Mouse (Mus musculus) embryonic fibroblast, embryonic 13.5 days (primary cell): ENCODE results near the gene Mapk9. TPM values are rescaled to one million over a fixed set of nuclear protein-coding genes. Genes with fewer than 3 reads are reported as not detected.

Experiments
- H3K27ac ChIP-seq: 2 replicates; pipeline ENCODE4 v1.5.1; 2012; ENCODE audit warnings: low read length, control low read depth, inconsistent platforms; ENCODE audit not compliant: insufficient read depth
- H3K4me1 ChIP-seq: 2 replicates; pipeline ENCODE4 v1.6.1; 2011; ENCODE audit warnings: low read length; ENCODE audit not compliant: control insufficient read depth, insufficient read depth
- H3K4me3 ChIP-seq: 2 replicates; pipeline ENCODE4 v1.5.1; 2011; ENCODE audit warnings: mild to moderate bottlenecking, control low read depth, low read length; ENCODE audit not compliant: insufficient read depth
- CTCF ChIP-seq: IDR thresholded peaks from 2 replicates; pipeline ENCODE4 v1.5.1; 2011; ENCODE audit warnings: mild to moderate bottlenecking, control low read depth, low read length, moderate library complexity, borderline replicate concordance; ENCODE audit not compliant: insufficient read depth
- POLR2A ChIP-seq: IDR thresholded peaks from 2 replicates; pipeline ENCODE4 v1.6.1; 2011; ENCODE audit warnings: low read depth, mild to moderate bottlenecking, control low read depth, low read length, moderate library complexity
- polyA plus RNA-seq: library from polyadenylated mRNA; stranded (reverse); fragments of >200 nt; gene quantifications from 2 replicates; pipeline ENCODE4 v1.2.4, GENCODE M21; 2011; ENCODE audit warnings: low read depth; ENCODE audit not compliant: missing spikeins, insufficient read length

The Mapk9 gene
- polyA plus RNA-seq, 1 experiment = 68.5 TPM

DNA sequence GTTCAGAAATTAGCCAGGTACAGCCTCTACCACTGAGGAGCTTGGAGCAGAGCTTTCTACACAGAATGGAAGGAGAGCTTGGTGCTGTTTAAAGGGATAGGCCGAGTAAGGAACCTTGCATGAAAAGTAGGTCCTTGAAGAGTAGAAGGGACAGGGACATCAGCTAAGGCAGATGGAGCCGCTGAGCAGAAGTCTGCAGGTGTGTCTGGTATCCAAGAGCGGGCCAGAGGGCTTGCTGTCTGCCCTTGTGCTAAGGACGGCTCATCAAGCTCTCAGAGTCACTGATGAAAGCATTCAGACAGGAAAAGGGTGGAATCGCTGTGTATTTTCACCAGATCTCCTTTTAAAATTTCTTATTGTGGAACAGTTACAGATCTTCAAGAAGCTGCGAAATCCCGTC, 3.8 kb downstream of the Mapk9 start:
- Histone ChIP-seq H3K4me3 (no peak overlapping the region), H3K27ac (no peak overlapping the region), H3K4me1 (no peaks in the 10 kb centered on the region)
- TF ChIP-seq CTCF (no peak), POLR2A (no peak)

DNA sequence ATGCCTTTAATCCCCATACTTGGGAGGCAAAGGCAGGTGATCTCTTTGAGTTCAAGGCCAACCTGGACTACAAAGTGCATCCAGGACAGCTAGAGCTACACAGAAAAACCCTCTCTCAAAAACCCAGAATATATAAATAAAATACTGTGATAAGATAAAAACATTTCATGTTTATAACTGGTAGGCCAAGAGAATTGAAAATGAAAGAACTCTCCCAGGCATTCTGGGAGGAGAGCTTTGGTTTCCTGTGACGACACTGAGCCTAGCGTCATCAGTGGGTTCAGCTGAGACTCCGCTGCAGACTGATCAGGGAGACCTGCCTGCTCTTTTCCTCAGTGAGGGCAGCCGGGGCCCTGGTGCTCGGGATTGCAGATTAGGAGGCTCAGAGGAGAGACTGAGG, 8.6 kb downstream of the Mapk9 start:
- Histone ChIP-seq H3K4me3 (no peak overlapping the region), H3K27ac (no peak overlapping the region), H3K4me1 (no peaks in the 10 kb centered on the region)
- TF ChIP-seq CTCF (no peak), POLR2A (no peak)

DNA sequence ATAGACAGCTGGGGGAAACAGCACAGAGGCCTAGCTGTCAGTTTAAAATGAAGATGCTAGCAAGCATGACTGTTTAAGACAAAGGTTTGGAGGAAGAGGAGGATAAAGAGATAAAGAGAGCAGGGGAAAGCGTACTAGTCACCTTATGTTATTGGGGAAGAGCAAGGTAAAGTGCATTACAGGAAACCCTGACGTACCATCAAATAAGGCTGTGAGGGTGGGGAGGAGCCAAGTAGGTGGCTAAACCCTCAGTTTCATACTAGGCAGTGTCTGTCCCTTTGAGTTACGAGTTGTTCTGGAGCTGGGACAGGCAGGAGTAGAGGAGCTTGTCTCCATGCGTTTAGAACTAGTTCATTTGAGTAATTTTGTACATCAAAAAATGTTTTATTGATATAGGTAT, 14.6 kb downstream of the Mapk9 start:
- no peaks in the 10 kb centered on the region for H3K4me1 ChIP-seq
- H3K27ac ChIP-seq = no peak overlapping the region
- no peak overlapping the region for H3K4me3 ChIP-seq
- TF ChIP-seq CTCF = no peak
- TF ChIP-seq POLR2A = no peak

DNA sequence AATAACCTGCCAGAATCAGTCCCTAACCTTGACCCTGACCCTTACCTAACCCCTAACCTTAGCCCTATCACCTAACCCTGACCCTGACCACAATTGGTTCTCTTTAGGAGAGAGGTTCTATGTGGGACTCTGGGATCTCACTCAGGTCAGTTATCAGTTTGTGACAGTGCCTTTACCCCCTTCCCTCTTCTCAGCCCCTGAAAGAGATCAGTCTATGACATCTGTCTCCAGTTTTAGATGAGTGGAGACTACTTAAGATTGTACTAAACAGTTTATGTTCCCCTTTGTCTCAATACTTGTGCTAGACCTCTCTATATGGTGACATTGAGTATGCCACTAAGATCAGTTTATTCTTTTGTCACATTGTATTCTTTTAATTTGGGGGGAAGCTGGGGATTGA, 17.4 kb downstream of the Mapk9 start:
- H3K4me3 ChIP-seq = no peak overlapping the region
- no peaks in the 10 kb centered on the region; the same call in 1 of the 2 replicates for H3K4me1 ChIP-seq
- TF ChIP-seq CTCF (no peak), POLR2A (no peak)
- H3K27ac ChIP-seq = no peak overlapping the region

DNA sequence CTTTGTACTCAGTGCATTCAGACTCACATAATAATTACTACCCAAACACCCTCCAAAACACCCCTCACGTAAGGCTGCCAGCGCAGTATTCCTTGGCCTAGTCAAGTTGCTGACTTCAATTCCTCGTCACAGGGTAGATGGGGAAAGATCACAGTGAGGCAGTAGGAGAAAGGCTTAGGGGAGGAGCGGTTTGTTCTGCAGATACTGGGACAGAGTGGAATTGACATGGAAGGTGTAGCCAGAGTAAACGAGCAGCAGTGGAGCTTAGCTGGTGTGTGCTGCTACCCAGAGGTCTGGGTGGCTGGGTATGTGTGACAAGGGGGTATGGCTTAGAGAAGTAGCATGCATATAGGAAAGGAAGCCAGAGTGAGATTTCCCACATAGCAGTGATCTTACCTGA, 20.8 kb downstream of the Mapk9 start:
- Histone ChIP-seq H3K4me1 (no peaks in the 10 kb centered on the region; the same call in 1 of the 2 replicates), H3K4me3 (no peak overlapping the region), H3K27ac (no peak overlapping the region)
- TF ChIP-seq POLR2A (no peak), CTCF (no peak)

DNA sequence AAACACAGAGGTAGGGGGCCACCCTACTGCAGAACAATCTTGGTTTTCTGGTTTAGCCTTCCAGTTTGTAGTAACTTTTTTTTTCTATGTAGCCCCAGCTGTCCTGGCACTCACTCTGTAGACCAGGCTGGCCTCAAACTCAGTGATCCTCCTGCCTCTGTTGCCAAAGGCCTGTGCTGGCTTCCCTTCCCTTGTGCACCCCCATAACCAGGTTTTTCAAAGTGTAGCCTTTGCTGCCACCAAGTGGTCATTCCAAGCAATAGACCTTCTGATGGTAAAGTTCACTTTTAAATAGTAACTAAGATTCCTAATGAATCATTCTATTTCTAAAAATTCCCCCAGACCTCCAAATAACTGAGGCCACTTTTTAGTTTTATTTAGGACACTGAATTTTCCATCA, 23.2 kb downstream of the Mapk9 start:
- Histone ChIP-seq H3K4me1 (no peaks in the 10 kb centered on the region; the same call in 1 of the 2 replicates), H3K4me3 (no peak overlapping the region), H3K27ac (no peak overlapping the region)
- TF ChIP-seq POLR2A (no peak), CTCF (peak; percentile 33; the same call in 1 of the 2 replicates)

DNA sequence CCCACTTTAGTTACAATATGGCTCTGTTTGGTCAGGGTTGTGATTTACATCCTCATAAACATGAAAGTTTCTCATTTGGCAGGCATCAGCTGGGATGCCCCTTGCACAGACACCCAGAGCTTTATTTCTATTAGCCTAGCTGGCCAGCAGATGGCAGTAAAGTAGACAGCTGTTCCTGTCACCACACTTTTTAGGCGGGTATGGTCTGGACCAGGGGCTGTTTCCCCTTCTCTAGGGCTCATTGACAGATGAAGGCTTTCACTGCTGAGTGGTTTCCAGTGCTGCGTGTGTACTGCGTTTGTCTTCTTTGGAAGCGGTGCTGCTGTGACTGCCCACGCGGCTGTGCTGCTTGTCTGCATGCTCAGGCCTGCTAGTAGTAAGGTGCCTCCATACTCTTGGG, 25.4 kb downstream of the Mapk9 start:
- TF ChIP-seq CTCF = no peak
- TF ChIP-seq POLR2A = no peak
- H3K4me1 ChIP-seq = no peaks in the 10 kb centered on the region; the same call in 1 of the 2 replicates
- no peak overlapping the region for H3K4me3 ChIP-seq
- no peak overlapping the region for H3K27ac ChIP-seq

DNA sequence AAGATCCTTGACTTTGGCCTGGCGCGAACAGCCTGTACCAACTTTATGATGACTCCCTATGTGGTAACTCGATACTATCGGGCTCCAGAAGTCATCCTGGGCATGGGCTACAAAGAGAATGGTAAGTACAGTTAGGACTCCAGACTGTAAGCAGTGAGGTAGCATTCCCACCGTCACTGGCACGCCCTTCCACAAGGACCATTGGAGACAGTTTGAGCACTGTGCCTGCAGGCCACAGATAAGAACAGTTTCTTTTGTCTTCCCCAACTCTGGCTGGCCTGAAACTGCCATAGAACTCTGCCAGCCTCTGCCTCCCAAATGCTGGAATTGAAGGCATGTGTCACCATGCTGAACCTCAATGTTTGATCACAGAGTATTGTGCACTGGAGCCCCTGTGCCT, 26.2 kb downstream of the Mapk9 start:
- H3K4me3 ChIP-seq = no peak overlapping the region
- no peak for TF ChIP-seq POLR2A
- no peak for TF ChIP-seq CTCF
- peaks cover 2% of the 10 kb centered on the region; the same call in 1 of the 2 replicates for H3K4me1 ChIP-seq
- H3K27ac ChIP-seq = no peak overlapping the region

DNA sequence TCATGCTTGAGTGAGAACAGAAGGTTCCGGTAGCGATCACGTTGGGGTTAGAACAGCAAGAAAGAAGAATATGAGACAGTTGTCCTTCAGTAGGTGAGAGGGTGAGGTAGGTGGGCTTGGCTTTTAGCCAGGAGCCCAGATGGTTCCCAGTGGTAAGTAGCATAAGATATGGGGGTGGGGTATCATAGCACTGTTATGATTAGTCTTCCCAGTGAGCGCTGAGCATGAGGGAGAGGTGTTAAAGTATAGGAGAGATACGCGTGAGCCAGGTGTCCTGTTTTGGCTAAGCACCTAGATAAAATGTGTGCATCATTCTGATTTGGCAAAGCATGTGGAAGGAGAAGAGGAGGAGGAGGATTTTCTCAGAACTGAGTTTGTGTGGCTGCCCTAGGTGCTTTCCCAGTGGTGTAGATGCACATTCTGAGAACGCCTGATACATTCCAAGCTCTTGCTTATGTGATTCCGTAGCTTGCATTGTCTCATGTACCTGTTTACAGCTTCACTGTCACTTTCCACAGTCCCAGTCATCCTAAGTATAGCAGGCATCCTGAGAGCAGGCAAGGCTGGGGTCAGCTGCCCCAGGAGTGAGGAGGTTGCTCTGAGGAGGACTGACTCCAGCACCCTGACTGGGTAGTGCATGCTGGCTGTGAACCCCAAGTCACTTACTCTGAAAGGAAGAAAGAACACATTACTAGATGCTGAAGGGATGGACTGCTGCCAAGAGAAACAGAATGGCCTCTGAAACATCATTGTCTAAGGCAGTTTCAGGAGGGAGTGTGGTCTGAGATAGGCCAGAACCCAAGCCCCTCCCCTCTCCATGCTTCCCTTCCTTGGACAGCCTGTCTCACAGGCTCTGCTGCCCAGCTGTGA, 30.6 kb downstream of the Mapk9 start:
- TF ChIP-seq POLR2A (no peak), CTCF (no peak)
- Histone ChIP-seq H3K27ac (no peak overlapping the region), H3K4me3 (no peak overlapping the region), H3K4me1 (0 out of 2 replicates have a peak, but pooled peaks cover 2% of the 10 kb centered on the region)

DNA sequence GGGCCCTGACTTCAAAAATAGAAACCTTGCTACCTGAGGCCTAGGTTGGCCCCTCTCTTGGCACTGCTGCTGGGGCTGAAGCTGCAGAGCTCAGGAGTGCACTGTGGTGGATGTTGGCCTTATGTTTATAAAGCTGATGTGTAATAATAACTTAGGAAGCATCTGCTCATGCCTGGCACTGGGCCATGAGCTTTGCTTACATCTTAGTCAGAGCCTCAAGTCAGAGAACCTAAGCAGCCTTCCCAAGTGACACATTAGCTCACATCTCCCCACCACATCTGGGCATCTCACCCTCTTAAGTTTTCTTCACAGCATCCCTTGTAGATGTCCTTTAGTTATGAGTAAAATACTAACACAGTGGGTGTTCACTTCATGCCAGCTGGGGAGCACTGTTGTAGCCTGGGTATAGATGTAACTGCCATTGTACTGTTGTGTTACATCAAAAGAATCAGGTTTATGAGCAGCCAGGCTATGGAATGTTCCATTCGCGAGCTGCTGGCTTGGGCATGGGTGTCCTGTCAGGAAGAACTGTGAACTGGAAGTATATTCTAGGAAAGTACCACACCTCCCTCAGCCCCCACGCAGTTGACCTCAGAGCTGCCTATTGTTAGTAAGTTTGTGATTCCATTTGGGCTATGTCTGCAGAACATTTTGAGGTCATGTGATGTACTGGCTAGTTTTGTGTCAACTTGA, 33.5 kb downstream of the Mapk9 start:
- no peak overlapping the region for H3K4me3 ChIP-seq
- 0 out of 2 replicates have a peak, but pooled peaks cover 2% of the 10 kb centered on the region for H3K4me1 ChIP-seq
- no peak overlapping the region for H3K27ac ChIP-seq
- TF ChIP-seq POLR2A (no peak), CTCF (no peak)
